Mouse (Mus musculus) erythroblast, embryonic 14.5 days (primary cell): ENCODE measurements around the gene Uck1.

ENCODE experiments used
- GATA1 ChIP-seq: IDR thresholded peaks from 2 replicates; pipeline ENCODE4 v1.6.1; 2012; ENCODE audit warnings: low read length, inconsistent platforms, mixed read lengths
- TAL1 ChIP-seq: IDR thresholded peaks from 3 replicates; pipeline ENCODE4 v1.6.1; 2012; ENCODE audit warnings: low read length, inconsistent platforms, mixed read lengths

GRCm38 (mm10) chr2:32287923-32288367 is 28.0 kb upstream of the Uck1 start, which contains the start of gene Swi5:
- TF ChIP-seq GATA1 = no peak
- no peak for TF ChIP-seq TAL1
